Mouse (Mus musculus): ENCODE data around the gene Mtcl1.

Gene Mtcl1

GRCm38 (mm10) chr17:66407833-66408232 lies 41.7 kb downstream of the Mtcl1 start:
- DNase-seq (ENCODE audit: low spot score in 2 of 2): no peak

- no peak for DNase-seq (ENCODE audit: low spot score in 2 of 2)
Measured at GRCm38 (mm10) chr17:66405601-66406000, 43.9 kb downstream of the Mtcl1 start.

DNA sequence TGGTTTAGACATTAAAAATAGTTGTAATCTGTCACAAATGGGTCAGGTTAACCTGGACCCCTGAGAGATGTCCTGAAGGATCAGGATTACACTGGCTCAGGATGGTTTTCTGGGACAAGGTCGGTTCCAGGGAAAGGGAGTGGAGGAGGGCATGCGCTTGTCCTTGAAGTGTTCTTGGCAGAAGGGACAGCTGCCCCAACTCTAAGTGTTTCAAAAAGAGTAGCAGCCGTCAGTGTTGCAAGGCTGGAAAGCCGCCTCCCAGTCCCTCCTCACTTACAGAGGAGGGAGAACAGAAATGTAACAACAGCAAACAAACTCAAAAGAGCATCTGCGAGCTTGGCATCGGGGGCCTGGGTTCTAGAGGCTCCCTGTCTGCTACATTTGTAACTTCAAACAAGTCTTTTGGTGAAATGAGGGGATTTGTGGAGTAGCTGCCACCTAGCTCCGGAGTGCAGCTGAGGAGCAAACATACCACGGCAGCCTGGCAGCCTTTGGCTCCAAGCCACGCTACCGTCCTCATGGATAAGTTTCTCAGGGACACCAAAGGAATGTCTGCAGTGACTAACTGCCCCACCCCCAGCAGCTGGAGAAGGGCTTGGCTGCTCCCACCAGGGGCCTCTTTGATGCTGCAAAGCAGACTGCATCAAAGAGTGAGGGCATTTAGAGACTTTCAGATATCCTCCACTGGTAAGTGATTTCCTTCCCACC lies 44.5 kb downstream of the Mtcl1 start:
- DNase-seq (ENCODE audit: low spot score in 2 of 2): no peak

GRCm38 (mm10) chr17:66402791-66403470 lies 46.6 kb downstream of the Mtcl1 start:
- no peak for DNase-seq (ENCODE audit: low spot score in 2 of 2)

DNA sequence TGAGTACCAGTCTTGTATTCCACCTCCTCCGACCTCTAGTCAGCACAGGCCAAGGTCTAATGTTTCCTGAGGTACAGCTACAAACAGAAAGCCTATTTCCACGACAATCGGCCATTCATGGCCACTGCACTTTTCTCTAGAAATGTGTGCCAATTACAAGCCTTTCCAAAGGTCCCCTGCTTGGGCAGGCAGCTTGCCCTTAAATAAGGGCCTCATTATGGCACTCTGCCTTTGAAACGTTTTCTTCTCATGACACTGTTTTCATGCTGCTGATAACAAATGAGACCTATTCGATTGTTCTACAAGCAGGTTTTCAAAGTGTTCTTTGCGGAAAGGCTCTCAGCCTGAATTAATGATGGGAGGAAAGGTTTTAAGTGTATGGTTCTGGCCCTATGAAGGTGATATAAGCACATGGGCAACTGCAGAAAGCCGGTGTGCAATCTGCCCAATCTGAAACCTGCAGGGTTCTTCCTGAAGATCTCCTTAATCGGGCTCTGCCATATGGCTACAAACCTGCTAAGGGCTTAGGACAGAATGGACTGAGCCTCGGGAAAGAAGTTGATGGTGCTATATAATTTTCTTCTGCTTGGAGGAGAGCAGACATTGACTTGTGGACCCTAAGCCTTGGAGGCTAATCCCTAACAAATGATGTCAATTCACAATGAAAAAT lies 47.8 kb downstream of the Mtcl1 start:
- no peak for DNase-seq (ENCODE audit: low spot score in 2 of 2)

DNA sequence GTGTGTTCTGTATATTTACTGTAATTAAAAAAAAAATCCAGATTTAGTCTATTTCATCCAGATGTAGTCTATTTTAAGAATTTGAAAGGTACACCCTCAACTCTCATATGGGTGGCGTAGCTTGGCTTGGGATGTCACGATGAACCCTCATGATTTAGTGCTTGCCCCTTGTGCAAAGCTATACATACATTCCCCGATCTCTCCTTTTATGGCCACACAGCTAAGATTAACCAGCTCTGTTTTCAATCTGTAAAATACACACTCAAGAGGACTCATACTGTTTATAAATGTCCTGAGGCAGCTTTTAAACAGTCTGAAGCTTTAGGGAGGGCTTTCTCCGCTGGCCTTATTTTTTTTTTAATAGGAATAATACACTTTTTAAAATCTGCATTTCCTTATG lies 49.8 kb downstream of the Mtcl1 start:
- DNase-seq (ENCODE audit: low spot score in 2 of 2): no peak

- no peak for DNase-seq (ENCODE audit: low spot score in 2 of 2)
Measured at GRCm38 (mm10) chr17:66394571-66394970, 55.0 kb downstream of the Mtcl1 start.

DNA sequence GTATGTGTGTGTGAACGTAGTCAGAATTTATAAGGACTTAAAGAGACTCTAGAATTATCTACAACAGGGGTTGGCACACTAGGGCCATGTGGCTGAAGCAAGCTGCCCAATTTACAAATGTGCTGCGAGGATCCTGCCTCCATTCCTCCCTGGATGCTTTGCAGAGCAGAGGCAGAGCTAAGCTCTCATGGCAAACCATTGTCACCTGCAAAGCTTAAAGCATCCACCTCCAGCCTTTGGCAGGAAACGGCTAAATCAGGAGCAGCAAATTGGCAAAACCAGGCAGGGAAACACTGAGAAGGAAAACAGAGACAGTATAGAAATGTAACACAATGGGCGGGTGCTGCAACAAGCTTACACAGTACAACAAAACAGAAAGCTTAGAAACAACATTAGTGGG lies 61.2 kb downstream of the Mtcl1 start:
- no peak for DNase-seq (ENCODE audit: low spot score in 2 of 2)

DNA sequence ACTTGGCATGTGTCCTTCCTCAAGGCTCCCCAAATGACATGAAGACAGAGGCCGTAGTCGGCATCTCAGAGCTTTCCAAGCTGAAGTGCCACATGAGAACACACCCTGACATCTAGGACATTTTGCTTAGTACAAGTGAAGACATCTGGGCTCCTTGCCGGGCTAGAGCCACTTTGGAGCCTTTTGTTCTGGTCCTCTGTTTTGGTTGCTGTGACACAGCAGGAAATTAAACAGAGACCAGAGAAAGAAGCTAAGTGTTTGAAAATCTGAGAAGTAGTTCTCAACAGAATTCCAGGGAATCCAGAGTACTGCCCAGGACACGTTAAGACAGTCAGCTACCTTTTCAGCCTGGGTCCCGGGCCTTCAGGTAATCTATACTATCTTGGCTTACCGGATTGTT lies 68.2 kb downstream of the Mtcl1 start:
- DNase-seq (ENCODE audit: low spot score in 2 of 2): no peak

DNA sequence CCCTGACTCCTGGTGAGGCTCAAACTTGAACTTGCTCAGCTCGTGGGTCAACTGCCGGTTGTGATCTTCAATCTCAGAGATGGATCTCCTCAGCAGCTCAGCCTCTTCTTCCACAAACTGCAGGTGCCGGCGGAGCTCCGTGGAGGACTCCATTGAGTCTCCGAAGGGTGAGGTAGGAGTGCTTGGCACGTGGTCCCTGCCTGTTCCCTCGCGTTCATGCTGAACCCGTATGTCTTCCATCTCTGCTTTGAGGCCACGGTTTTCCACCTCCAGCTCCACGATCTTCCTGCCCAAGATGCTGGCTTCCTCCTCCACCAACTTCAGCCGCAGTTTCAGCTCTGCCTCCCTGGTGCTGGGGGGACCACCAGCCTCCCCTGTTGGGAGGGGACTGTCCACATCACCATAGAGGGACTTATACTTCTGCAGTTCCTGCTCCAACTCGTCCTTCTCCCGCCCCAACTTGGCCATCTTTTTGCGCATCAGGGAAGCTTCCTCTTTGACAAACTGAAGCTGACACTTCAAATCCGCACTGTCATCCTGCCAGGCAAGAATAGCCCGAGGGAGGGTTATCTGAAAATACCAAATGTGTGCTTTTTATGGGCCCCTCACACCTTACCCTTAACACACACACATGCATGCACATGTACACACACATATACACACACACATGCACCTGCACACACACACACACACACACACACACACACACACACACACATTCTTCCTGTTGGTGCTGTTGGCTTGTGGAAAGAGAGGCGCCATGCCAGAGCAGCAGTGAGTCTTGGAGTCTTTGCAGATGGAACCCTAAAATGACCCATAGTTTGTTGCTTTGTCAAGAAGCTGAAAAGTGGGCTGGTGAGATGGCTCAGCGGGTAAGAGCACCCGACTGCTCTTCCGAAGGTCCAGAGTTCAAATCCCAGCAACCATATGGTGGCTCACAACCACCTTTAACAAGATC lies 69.4 kb downstream of the Mtcl1 start:
- DNase-seq (ENCODE audit: low spot score in 2 of 2): no peak

DNA sequence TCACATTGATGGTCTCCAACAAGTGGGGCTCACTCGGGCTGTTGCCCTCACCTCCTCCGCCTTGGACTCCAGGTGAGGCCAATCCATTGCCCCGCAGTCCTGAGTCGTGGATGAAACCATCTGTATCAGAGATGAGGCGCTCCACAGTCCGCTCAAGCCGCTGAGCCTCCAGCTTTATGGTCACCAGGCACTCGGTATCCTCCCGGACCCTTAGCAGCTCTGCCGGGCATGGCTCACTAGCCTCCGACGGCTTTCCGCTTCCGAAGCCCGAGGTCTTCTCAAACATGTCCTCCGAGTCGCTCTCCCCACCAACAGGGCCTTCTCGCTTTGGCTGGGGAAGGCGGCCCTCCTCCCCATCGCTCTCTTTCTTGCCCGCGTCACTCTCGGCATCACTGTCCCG lies 70.2 kb downstream of the Mtcl1 start:
- DNase-seq (ENCODE audit: low spot score in 2 of 2): no peak

- no peak for DNase-seq (ENCODE audit: low spot score in 2 of 2)
Measured at GRCm38 (mm10) chr17:66378127-66378526, 71.4 kb downstream of the Mtcl1 start.

- no peak for DNase-seq (ENCODE audit: low spot score in 2 of 2)
Measured at GRCm38 (mm10) chr17:66374633-66375272, 74.8 kb downstream of the Mtcl1 start.

DNA sequence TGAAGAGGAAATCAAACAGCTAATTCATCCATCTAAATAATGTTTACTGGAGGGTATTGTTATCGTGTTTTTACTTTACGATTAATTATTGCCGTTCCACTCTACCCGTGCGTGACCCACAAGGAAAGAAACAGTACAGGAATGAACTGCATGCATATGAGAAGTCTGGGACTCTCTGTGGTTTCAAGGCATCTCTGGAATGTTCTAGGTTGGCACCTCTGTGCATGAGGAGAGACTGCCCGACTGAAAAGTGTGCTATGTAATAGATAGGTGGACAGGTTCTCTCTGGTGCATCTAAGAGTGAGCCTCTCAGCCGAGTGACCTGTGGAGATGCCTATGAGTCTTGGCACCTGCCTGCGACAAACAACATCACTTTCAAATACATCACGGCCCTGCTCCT lies 78.7 kb downstream of the Mtcl1 start:
- no peak for DNase-seq (ENCODE audit: low spot score in 2 of 2)

DNA sequence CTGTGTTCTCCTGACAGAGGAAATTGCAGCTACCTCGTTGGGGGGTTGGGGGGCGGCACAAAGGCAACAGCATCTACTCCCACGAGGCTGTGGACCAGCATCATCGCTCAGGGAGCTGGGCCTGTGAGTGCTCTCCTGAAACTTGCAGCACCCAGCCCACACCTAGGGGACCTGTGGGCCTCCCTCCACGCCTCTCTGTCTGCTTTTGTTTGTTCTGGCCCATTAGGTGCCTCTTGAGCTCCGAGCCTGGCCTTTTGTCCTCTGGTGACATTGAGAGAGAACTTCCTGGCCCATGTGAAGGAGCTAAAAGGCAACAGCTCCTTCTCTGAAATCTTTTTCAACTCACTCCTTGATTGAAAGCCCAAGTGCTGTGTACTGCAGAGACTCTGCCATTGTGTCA lies 79.8 kb downstream of the Mtcl1 start:
- DNase-seq (ENCODE audit: low spot score in 2 of 2): no peak

DNA sequence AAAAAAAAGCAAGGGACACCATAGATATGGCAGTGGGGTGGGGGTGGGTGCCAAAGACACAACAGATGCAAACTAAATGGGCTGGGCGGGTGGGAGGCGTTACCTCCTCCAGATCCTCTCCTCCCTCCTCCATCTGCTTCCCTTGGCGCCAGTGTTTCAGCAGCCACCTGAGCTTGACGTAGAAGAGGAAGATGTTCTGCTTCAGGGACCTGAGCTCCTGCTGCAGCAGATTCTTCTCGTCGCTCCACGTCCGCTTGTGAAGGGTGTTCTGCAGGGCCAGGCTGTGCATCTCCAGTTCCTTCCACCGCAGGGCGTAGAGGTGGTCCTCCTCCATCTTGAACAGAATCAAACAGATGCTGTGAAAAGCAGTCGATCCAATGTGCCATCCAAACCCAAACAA lies 81.4 kb downstream of the Mtcl1 start:
- no peak for DNase-seq (ENCODE audit: low spot score in 2 of 2)

DNA sequence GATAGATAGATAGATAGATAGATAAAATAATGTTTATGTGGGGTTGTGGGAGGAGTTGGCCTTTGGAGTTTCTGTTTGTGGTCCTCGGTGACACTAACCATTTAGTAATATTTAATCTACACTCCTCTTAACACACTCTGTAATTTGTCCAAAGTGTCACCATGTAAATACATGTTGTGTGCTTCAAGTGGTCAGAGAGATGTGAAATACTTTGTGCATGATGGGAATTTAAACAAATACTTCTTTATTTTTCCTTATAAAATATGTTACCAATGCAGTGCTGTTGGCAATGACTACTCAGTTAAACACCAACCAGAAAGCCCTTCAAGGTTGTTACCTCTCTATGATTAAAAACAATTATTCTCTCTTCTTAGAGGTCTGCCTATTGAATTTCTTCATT lies 83.9 kb downstream of the Mtcl1 start:
- no peak for DNase-seq (ENCODE audit: low spot score in 2 of 2)

- no peak for DNase-seq (ENCODE audit: low spot score in 2 of 2)
Measured at GRCm38 (mm10) chr17:66365293-66365642, 84.3 kb downstream of the Mtcl1 start.

DNA sequence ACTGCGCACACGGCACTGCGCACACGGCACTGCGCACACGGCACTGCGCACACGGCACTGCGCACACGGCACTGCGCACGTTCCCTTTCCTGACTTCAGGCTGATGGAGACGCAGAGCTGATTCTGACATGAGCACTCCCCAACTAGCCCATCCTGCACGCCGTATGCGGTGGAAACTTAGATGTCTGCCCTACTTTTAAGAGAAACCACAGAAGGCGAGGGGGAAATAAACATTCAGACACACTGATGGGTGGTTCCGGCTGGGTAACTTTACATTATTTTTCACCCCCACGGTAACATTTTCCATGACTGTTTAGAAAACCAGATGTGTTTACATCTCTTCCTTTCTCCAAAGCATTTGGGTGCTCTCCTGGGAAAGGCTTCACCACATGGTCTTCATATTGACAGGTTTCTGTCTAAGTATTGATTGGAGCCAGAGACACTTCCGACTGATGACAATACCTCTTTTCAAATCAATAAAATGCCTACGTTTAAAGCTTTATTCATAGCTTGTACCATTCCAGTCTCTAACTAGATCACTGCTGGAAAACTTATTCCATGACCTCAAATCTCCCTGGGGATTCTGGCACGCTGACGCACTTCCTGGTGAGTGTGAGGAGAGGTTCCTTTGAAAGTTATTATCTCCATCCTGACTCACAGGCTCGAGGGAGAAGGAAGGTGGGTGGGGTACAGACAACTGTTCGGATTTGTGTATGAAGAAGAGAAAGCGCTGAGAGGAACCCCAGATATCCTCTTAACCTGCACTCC lies 84.8 kb downstream of the Mtcl1 start:
- DNase-seq (ENCODE audit: low spot score in 2 of 2): no peak

GRCm38 (mm10) chr17:66363852-66364524 lies 85.6 kb downstream of the Mtcl1 start:
- DNase-seq (ENCODE audit: low spot score in 2 of 2): no peak

Measured in thymus, postnatal 10 days (tissue).